Mouse (Mus musculus): ENCODE results near the gene Prdm13.

- no peak for TF ChIP-seq CTCF (IDR thresholded peaks at IDR 0.05; ENCODE audit: low read depth, low read length)
- no peak for TF ChIP-seq POLR2A (IDR thresholded peaks at IDR 0.05; ENCODE audit: borderline replicate concordance, low read depth, low read length)
These were observed 56.5 kb downstream of the Prdm13 start for GRCm38 (mm10) chr4:21629275-21629583.
